ENCODE assay signal across 31 mouse cellular contexts in the genomic region with DNA sequence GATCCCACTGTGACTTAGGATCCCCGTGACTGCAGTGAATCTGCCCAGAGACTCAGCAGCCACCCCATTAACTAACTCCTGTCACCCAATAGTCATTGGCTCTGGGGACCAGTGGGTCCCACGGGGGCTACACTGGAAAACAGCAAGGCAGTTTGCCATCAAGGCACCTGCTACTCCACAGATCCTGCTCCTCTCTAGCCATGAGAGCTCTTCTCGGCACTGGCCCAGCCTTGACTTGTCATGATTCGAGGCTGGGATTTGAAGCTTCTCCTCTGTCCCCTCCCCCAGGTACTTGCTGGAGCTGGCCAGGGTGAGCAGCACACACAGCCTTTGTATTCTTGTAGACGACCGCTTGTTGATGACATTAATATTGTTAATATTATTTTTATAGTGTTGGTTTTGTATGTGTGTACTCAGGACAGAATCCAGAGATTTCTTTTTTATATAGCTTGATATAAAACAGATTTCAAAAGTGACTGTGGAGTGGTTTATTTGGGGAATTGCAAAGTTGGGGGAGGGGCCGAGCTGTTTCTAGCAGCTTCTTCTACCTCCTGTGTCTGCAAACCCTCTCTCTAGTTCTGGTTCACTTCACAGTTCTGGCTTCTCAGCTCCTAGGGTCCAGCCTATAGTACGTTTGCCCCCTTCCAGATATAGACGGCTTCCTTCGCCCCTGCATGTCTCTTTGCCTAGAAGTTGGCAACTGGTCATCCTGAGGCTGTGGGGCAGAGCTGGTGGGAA. TPM values are rescaled to one million over a fixed set of nuclear protein-coding genes. Genes with fewer than 3 reads are reported as not detected.
DNase-seq lines count a peak whose midpoint lies in the region; ATAC-seq and TF ChIP-seq lines count a peak whose summit lies in the region.
"Had no signal": no experiment of that assay in that cellular context is flagged by ENCODE, and none has a peak within 500 bp of the region (broad histone marks: within the 10 kb centered on the region; RNA-seq: fewer than 3 reads in every experiment).

No protein-coding gene starts in this region.

- TF ChIP-seq RAD21 in MEL (IDR thresholded peaks at IDR 0.05; ENCODE audit: low read depth, low read length), result no peak

- 0 out of 2 replicates have a peak overlapping the region, but pooled peaks have one; percentile 17 for H3K27ac ChIP-seq in limb, embryonic 15.5 days
- H3K27ac ChIP-seq in limb, embryonic 10.5 days, result no peak overlapping the region
- H3K27ac ChIP-seq in MEL (ENCODE audit: control insufficient read depth, low read depth, low read length), result no peak overlapping the region
- H3K27ac ChIP-seq in intestine, embryonic 16.5 days (ENCODE audit: low read length), result 0 out of 2 replicates have a peak overlapping the region, but pooled peaks have one; percentile 16
- H3K27ac ChIP-seq: embryonic facial prominence, embryonic 13.5 days; forebrain, embryonic 13.5 days; heart, adult 2 months; heart, embryonic 15.5 days; hindbrain, embryonic 15.5 days; left cerebral cortex, adult 2 months; liver, embryonic 15.5 days had no signal

- H3K4me3 ChIP-seq in limb, embryonic 15.5 days, result no peak overlapping the region
- H3K4me3 ChIP-seq in limb, embryonic 10.5 days, result no peak overlapping the region
- no peak overlapping the region for H3K4me3 ChIP-seq in MEL (ENCODE audit: control insufficient read depth in 1 of 2, insufficient read depth in 1 of 2, low read depth in 2 of 2, low read length in 2 of 2)
- no peak overlapping the region for H3K4me3 ChIP-seq in intestine, embryonic 16.5 days (ENCODE audit: low read length)
- H3K4me3 ChIP-seq: embryonic facial prominence, embryonic 13.5 days; forebrain, embryonic 13.5 days; heart, adult 2 months; heart, embryonic 15.5 days; hindbrain, embryonic 15.5 days; kidney, embryonic 15.5 days; left cerebral cortex, adult 2 months; liver, embryonic 15.5 days had no signal

- TF ChIP-seq CTCF in MEL (IDR thresholded peaks at IDR 0.05 in 2 of 3, conservative IDR thresholded peaks at IDR 0.05 in 1 of 3; ENCODE audit: control insufficient read depth in 1 of 3, insufficient read depth in 1 of 3, low read depth in 2 of 3, low read length in 3 of 3, poor library complexity in 1 of 3, severe bottlenecking in 1 of 3), result no peak

- H3K4me2 ChIP-seq in limb, embryonic 15.5 days, result no peak overlapping the region
- H3K4me2 ChIP-seq in intestine, embryonic 16.5 days (ENCODE audit: low read depth, low read length), result no peak overlapping the region
- H3K4me2 ChIP-seq: embryonic facial prominence, embryonic 13.5 days; forebrain, embryonic 13.5 days; heart, embryonic 15.5 days; hindbrain, embryonic 15.5 days; kidney, embryonic 15.5 days; liver, embryonic 15.5 days; midbrain, embryonic 11.5 days had no signal

- TF ChIP-seq POLR2A in MEL (IDR thresholded peaks at IDR 0.05; ENCODE audit: control insufficient read depth in 1 of 2, insufficient read depth in 1 of 2, low read depth in 1 of 2, low read length in 2 of 2, poor library complexity in 1 of 2), result no peak

- H3K4me1 ChIP-seq in limb, embryonic 15.5 days, result peaks cover 34% of the 10 kb centered on the region
- H3K4me1 ChIP-seq in limb, embryonic 10.5 days, result peaks cover 26% of the 10 kb centered on the region; the same call in 1 of the 2 replicates
- no peaks in the 10 kb centered on the region for H3K4me1 ChIP-seq in MEL (ENCODE audit: control insufficient read depth in 1 of 2, insufficient read depth in 2 of 2, low read length in 2 of 2)
- peaks cover 21% of the 10 kb centered on the region for H3K4me1 ChIP-seq in intestine, embryonic 16.5 days (ENCODE audit: control insufficient read depth, insufficient read depth, low read length)
- H3K4me1 ChIP-seq: forebrain, embryonic 13.5 days; hindbrain, embryonic 15.5 days had no signal

- H3K9me3 ChIP-seq in limb, embryonic 15.5 days, result no peaks in the 10 kb centered on the region
- H3K9me3 ChIP-seq in limb, embryonic 10.5 days (replicated peaks), result no peaks in the 10 kb centered on the region
- no peaks in the 10 kb centered on the region for H3K9me3 ChIP-seq in MEL (replicated peaks; ENCODE audit: insufficient read depth, low read length)
- H3K9me3 ChIP-seq in intestine, embryonic 16.5 days (ENCODE audit: control insufficient read depth, low read length), result no peaks in the 10 kb centered on the region
- H3K9me3 ChIP-seq: embryonic facial prominence, embryonic 13.5 days; forebrain, embryonic 13.5 days; heart, embryonic 15.5 days; hindbrain, embryonic 15.5 days; kidney, embryonic 15.5 days; liver, embryonic 15.5 days had no signal

- H3K36me3 ChIP-seq in limb, embryonic 15.5 days, result no peaks in the 10 kb centered on the region
- H3K36me3 ChIP-seq in limb, embryonic 10.5 days, result no peaks in the 10 kb centered on the region
- H3K36me3 ChIP-seq in MEL (ENCODE audit: control insufficient read depth in 1 of 2, insufficient read depth in 2 of 2, low read length in 2 of 2), result peaks cover 0 to 4% of the 10 kb centered on the region in 2 experiments; a peak in 1 of 4 replicates
- H3K36me3 ChIP-seq in intestine, embryonic 16.5 days (ENCODE audit: control insufficient read depth, insufficient read depth, low read length), result no peaks in the 10 kb centered on the region
- H3K36me3 ChIP-seq: embryonic facial prominence, embryonic 13.5 days; heart, embryonic 15.5 days; hindbrain, embryonic 15.5 days; kidney, embryonic 15.5 days had no signal

- no peak for ATAC-seq in limb, embryonic 15.5 days (ENCODE audit: insufficient number of reproducible peaks, low FRiP score, low TSS enrichment, low read depth)
- ATAC-seq in intestine, embryonic 16.5 days, result peak; percentile 47
- ATAC-seq: CD4-positive, CD25-positive, alpha-beta regulatory T cell, adult 4 months; forebrain, embryonic 13.5 days; lung, postnatal 0 days had no signal

- TF ChIP-seq EP300 in MEL (IDR thresholded peaks at IDR 0.05; ENCODE audit: low read depth in 1 of 2, low read length in 2 of 2), result no peak

- 48% methylated on average over 10 of the region's 10 CpGs for WGBS in limb, embryonic 15.5 days
- WGBS in limb, embryonic 10.5 days, result 68% methylated on average over 10 of the region's 10 CpGs
- WGBS in intestine, embryonic 16.5 days, result 48% methylated on average over 10 of the region's 10 CpGs

- H3K27me3 ChIP-seq in limb, embryonic 15.5 days, result peaks cover 68% of the 10 kb centered on the region
- peaks cover 90% of the 10 kb centered on the region for H3K27me3 ChIP-seq in limb, embryonic 10.5 days (ENCODE audit: low read depth, poor library complexity, severe bottlenecking)
- no peaks in the 10 kb centered on the region for H3K27me3 ChIP-seq in MEL (ENCODE audit: control insufficient read depth in 1 of 2, insufficient read depth in 2 of 2, low read length in 2 of 2)
- peaks cover 12% of the 10 kb centered on the region for H3K27me3 ChIP-seq in intestine, embryonic 16.5 days (replicated peaks; ENCODE audit: control insufficient read depth, insufficient read depth, low read length)
- H3K27me3 ChIP-seq: Patski had no signal

- no peak overlapping the region for H3K9ac ChIP-seq in limb, embryonic 15.5 days
- no peak overlapping the region for H3K9ac ChIP-seq in MEL (ENCODE audit: control insufficient read depth, low read depth, low read length, poor library complexity, severe bottlenecking)
- H3K9ac ChIP-seq in intestine, embryonic 16.5 days (ENCODE audit: low read depth, low read length), result no peak overlapping the region
- H3K9ac ChIP-seq: embryonic facial prominence, embryonic 13.5 days; forebrain, embryonic 13.5 days; heart, embryonic 15.5 days; hindbrain, embryonic 15.5 days; kidney, embryonic 15.5 days; liver, embryonic 15.5 days had no signal

- DNase-seq in cerebellum, postnatal 10 days, result peak; percentile 51
- DNase-seq in cerebellum, adult 18-20 months, result no peak
- DNase-seq in limb, embryonic 10.5 days (ENCODE audit: low spot score), result no peak
- no peak for DNase-seq in MEL (ENCODE audit: low read depth, low spot score)
- no peak for DNase-seq in ovary, postnatal 36 days (ENCODE audit: low spot score)
- no peak for DNase-seq in adrenal gland, adult 18-20 months (ENCODE audit: low spot score in 2 of 2)
- DNase-seq: adrenal gland, adult 2 months; cerebellum, adult 11-12 months; cerebellum, postnatal 36 days; embryo, embryonic 11 days; right cerebral cortex, postnatal 25 days; spleen, adult 18-20 months; thymus, postnatal 25 days had no signal

- H3K79me2 ChIP-seq in MEL (ENCODE audit: control insufficient read depth, insufficient read depth, low read length, poor library complexity), result no peaks in the 10 kb centered on the region

RNA-seq across cellular contexts. Expression of a gene that starts 12.4 kb away (rescaled TPM):
- 8.3 and 8.4 TPM in 2 replicates for polyA plus RNA-seq in limb, embryonic 15.5 days (2015; fragmentation: Nextera tagmentation; extraction: Ambion mirVana)
- 4.3 and 6.0 TPM in 2 replicates for polyA plus RNA-seq in limb, embryonic 10.5 days (2016; fragmentation: Nextera tagmentation; extraction: Ambion mirVana)
- 62.5 and 77.2 TPM in 2 replicates for total RNA-seq in MEL (2012; rRNA removed)
- 10 to 100 TPM; 51.4 to 66.8 TPM for polyA plus RNA-seq in MEL (2012; ENCODE audit: insufficient read depth in 1 of 2, insufficient read length in 2 of 2, low read depth in 1 of 2, low replicate concordance in 2 of 2, missing spikeins in 1 of 2)
- 2.7 and 3.5 TPM in 2 replicates for polyA plus RNA-seq in intestine, embryonic 16.5 days (2015; fragmentation: Nextera tagmentation; extraction: Ambion mirVana)
- total RNA-seq in adrenal gland, adult 18-20 months (2021), result 10 to 100 TPM; 11.4 to 31.6 TPM
- polyA plus RNA-seq: CD4-positive, CD25-positive, alpha-beta regulatory T cell, adult 4 months had no signal

RNA-seq across cellular contexts. Expression of a gene that starts 30.9 kb away (rescaled TPM):
- 13.1 and 16.1 TPM in 2 replicates for polyA plus RNA-seq in limb, embryonic 15.5 days (2015; fragmentation: Nextera tagmentation; extraction: Ambion mirVana)
- 11.4 and 13.7 TPM in 2 replicates for polyA plus RNA-seq in limb, embryonic 10.5 days (2016; fragmentation: Nextera tagmentation; extraction: Ambion mirVana)
- not detected in 2 replicates for total RNA-seq in MEL (2012; rRNA removed)
- not detected for polyA plus RNA-seq in MEL (2012; ENCODE audit: insufficient read depth in 1 of 2, insufficient read length in 2 of 2, low read depth in 1 of 2, low replicate concordance in 2 of 2, missing spikeins in 1 of 2)
- 11.7 and 12.2 TPM in 2 replicates for polyA plus RNA-seq in intestine, embryonic 16.5 days (2015; fragmentation: Nextera tagmentation; extraction: Ambion mirVana)
- not detected for total RNA-seq in adrenal gland, adult 18-20 months (2021)
- total RNA-seq: megakaryocyte progenitor cell, adult 5-6 weeks; neutrophil, adult 5-6 weeks had no signal
- polyA plus RNA-seq: CD4-positive, CD25-positive, alpha-beta regulatory T cell, adult 4 months had no signal

RNA-seq across cellular contexts. Expression of a gene that starts 37.9 kb away (rescaled TPM):
- polyA plus RNA-seq in limb, embryonic 15.5 days (2015; fragmentation: Nextera tagmentation; extraction: Ambion mirVana), result 6.4 and 9.9 TPM in 2 replicates
- polyA plus RNA-seq in limb, embryonic 10.5 days (2016; fragmentation: Nextera tagmentation; extraction: Ambion mirVana), result 5.1 and 6.5 TPM in 2 replicates
- total RNA-seq in MEL (2012; rRNA removed), result 0.04 TPM in 1 of 2 replicates, not detected in the other
- under 1 TPM in 1 of 2 experiments, not detected in 1; 0.17 TPM for polyA plus RNA-seq in MEL (2012; ENCODE audit: insufficient read depth in 1 of 2, insufficient read length in 2 of 2, low read depth in 1 of 2, low replicate concordance in 2 of 2, missing spikeins in 1 of 2)
- polyA plus RNA-seq in intestine, embryonic 16.5 days (2015; fragmentation: Nextera tagmentation; extraction: Ambion mirVana), result 20.4 and 29.1 TPM in 2 replicates
- 1 to 10 TPM; 3.3 to 4.1 TPM for total RNA-seq in adrenal gland, adult 18-20 months (2021)
- total RNA-seq: neutrophil, adult 5-6 weeks had no signal
- polyA plus RNA-seq: CD4-positive, CD25-positive, alpha-beta regulatory T cell, adult 4 months had no signal

RNA-seq across cellular contexts. Expression of a gene that starts 48.1 kb away (rescaled TPM):
- polyA plus RNA-seq in limb, embryonic 15.5 days (2015; fragmentation: Nextera tagmentation; extraction: Ambion mirVana), result 12.4 and 13.2 TPM in 2 replicates
- polyA plus RNA-seq in limb, embryonic 10.5 days (2016; fragmentation: Nextera tagmentation; extraction: Ambion mirVana), result not detected in 2 replicates
- total RNA-seq in MEL (2012; rRNA removed), result not detected in 2 replicates
- not detected for polyA plus RNA-seq in MEL (2012; ENCODE audit: insufficient read depth in 1 of 2, insufficient read length in 2 of 2, low read depth in 1 of 2, low replicate concordance in 2 of 2, missing spikeins in 1 of 2)
- 1.2 TPM in 2 replicates for polyA plus RNA-seq in intestine, embryonic 16.5 days (2015; fragmentation: Nextera tagmentation; extraction: Ambion mirVana)
- not detected for total RNA-seq in adrenal gland, adult 18-20 months (2021)
- total RNA-seq: gastrocnemius, postnatal 25 days; heart, adult 2 months; heart, postnatal 36 days; neutrophil, adult 5-6 weeks had no signal
- polyA plus RNA-seq: CD4-positive, CD25-positive, alpha-beta regulatory T cell, adult 4 months; heart, adult 2 months; liver, embryonic 15.5 days; midbrain, embryonic 11.5 days; Patski had no signal

Comparison
In these comparisons a context has a peak if more than half of its experiments do, and no peak if none do; other contexts are left out.
1. DNase-seq: peak in cerebellum, postnatal 10 days (2 of 2); none in cerebellum, adult 18-20 months (0 of 2), limb, embryonic 10.5 days (single experiment), MEL (single experiment), ovary, postnatal 36 days (single experiment) and adrenal gland, adult 18-20 months (0 of 2).
2. H3K27ac ChIP-seq: peak in limb, embryonic 15.5 days (single experiment) and intestine, embryonic 16.5 days (single experiment); none in limb, embryonic 10.5 days (single experiment) and MEL (single experiment).
3. RNA of a gene that starts 30.9 kb away (polyA plus RNA-seq): 11.4 to 13.7 TPM in limb, embryonic 10.5 days, 13.1 to 16.1 TPM in limb, embryonic 15.5 days and 11.7 to 12.2 TPM in intestine, embryonic 16.5 days; not detected in MEL; every median in the first group is over 10 times any median in the second.